Mouse (Mus musculus): ENCODE measurements around the gene Pelp1.

GRCm38 (mm10) chr11:70441882-70442281 lies 32.1 kb upstream of the Pelp1 start:
- TF ChIP-seq POLR2A (IDR thresholded peaks at IDR 0.05; ENCODE audit: insufficient read depth, low read length): no peak
- no peak for TF ChIP-seq CTCF (IDR thresholded peaks at IDR 0.05; ENCODE audit: low read depth, low read length)

Data from ES-Bruce4 (cell line).